Mouse (Mus musculus) kidney, embryonic 14.5 days (tissue): ENCODE measurements around the gene Tex21. TPM values are rescaled to one million over a fixed set of nuclear protein-coding genes. Genes with fewer than 3 reads are reported as not detected.
"Not testable (repeated sequence)": the region's sequence is repeated elsewhere in the genome, so short reads cannot be mapped to it uniquely, and the experiment has no call there.

Source experiments
- ATAC-seq: fragments of 200-750 bp; cut with Nextera tagmentation; 2 replicates; pipeline ENCODE4 v1.8.0; 2017; ENCODE audit warnings: moderate number of reproducible peaks, mild to moderate bottlenecking, moderate TSS enrichment, moderate library complexity; ENCODE audit not compliant: low FRiP score, low TSS enrichment
- H3K27ac ChIP-seq: fragments of 300-500 bp; sonication (generic); 2 replicates; pipeline ENCODE4 v1.5.1; 2014; ENCODE audit warnings: low read depth, mild to moderate bottlenecking, low read length, moderate library complexity, mixed read lengths
- H3K27me3 ChIP-seq: fragments of 300-500 bp; sonication (generic); 2 replicates; pipeline ENCODE4 v1.6.1; 2014; ENCODE audit warnings: mild to moderate bottlenecking, low read length; ENCODE audit not compliant: control insufficient read depth, insufficient read depth
- H3K36me3 ChIP-seq: fragments of 300-500 bp; sonication (generic); 2 replicates; pipeline ENCODE4 v1.6.1; 2014; ENCODE audit warnings: low read length, mixed read lengths; ENCODE audit not compliant: control insufficient read depth, insufficient read depth
- H3K4me1 ChIP-seq: fragments of 300-500 bp; sonication (generic); 2 replicates; pipeline ENCODE4 v1.6.1; 2014; ENCODE audit warnings: low read length, mixed read lengths; ENCODE audit not compliant: control insufficient read depth, insufficient read depth
- H3K4me2 ChIP-seq: fragments of 300-500 bp; sonication (generic); replicated peaks from 2 replicates; pipeline ENCODE4 v1.6.1; 2014; ENCODE audit warnings: low read depth, mild to moderate bottlenecking, low read length
- H3K4me3 ChIP-seq: fragments of 300-500 bp; sonication (generic); 2 replicates; pipeline ENCODE4 v1.5.1; 2014; ENCODE audit warnings: mild to moderate bottlenecking, low read length
- H3K9ac ChIP-seq: fragments of 300-500 bp; sonication (generic); 2 replicates; pipeline ENCODE4 v1.6.1; 2014; ENCODE audit warnings: low read depth, mild to moderate bottlenecking, low read length, moderate library complexity
- H3K9me3 ChIP-seq: fragments of 300-500 bp; sonication (generic); 2 replicates; pipeline ENCODE4 v1.6.1; 2016; ENCODE audit warnings: low read length; ENCODE audit not compliant: control insufficient read depth
- WGBS: fragments of 180-500 bp; shearing (Covaris S2); extraction: QIAGEN DNeasy Blood & Tissue Kit; methylation state at CpG from one replicate; pipeline ENCODE4 v1.1.7; 2014; 5-methylcytosine and 5-hydroxymethylcytosine counted together
- polyA plus RNA-seq: library from polyadenylated mRNA; unstranded; fragments of >200 nt; fragmentation: Nextera tagmentation; extraction: Ambion mirVana; gene quantifications from 2 replicates; pipeline ENCODE4 v1.2.1, GENCODE M21; 2014

The Tex21 gene
- polyA plus RNA-seq, 1 experiment from 2014 or later, result not detected

- Histone ChIP-seq H3K9me3 (no peaks in the 10 kb centered on the region), H3K36me3 (no peaks in the 10 kb centered on the region), H3K27ac (no peak overlapping the region), H3K4me1 (no peaks in the 10 kb centered on the region), H3K4me3 (no peak overlapping the region), H3K27me3 (no peaks in the 10 kb centered on the region), H3K9ac (no peak overlapping the region), H3K4me2 (no peak overlapping the region)
- ATAC-seq, result no peak
- 92% methylated on average over 6 of the region's 6 CpGs for WGBS
Measured at GRCm38 (mm10) chr12:76235253-76235652, 11.3 kb downstream of the Tex21 start.

- H3K9me3 ChIP-seq, result no peaks in the 10 kb centered on the region
- no peak overlapping the region for H3K4me2 ChIP-seq
- no peaks in the 10 kb centered on the region for H3K36me3 ChIP-seq
- no peak overlapping the region for H3K27ac ChIP-seq
- no peaks in the 10 kb centered on the region for H3K27me3 ChIP-seq
- no peak overlapping the region for H3K9ac ChIP-seq
- ATAC-seq, result no peak
- H3K4me1 ChIP-seq, result 0 out of 2 replicates have a peak, but pooled peaks cover 2% of the 10 kb centered on the region
- 76% methylated on average over 6 of the region's 6 CpGs for WGBS
- H3K4me3 ChIP-seq, result no peak overlapping the region
Measured at GRCm38 (mm10) chr12:76230644-76231043, 15.9 kb downstream of the Tex21 start.

- not testable (repeated sequence) for H3K27me3 ChIP-seq, ATAC-seq, H3K4me3 ChIP-seq, H3K4me1 ChIP-seq, H3K27ac ChIP-seq, H3K4me2 ChIP-seq, H3K36me3 ChIP-seq, H3K9me3 ChIP-seq, H3K9ac ChIP-seq
- 72% methylated on average over 2 of the region's 8 CpGs for WGBS
Measured at GRCm38 (mm10) chr12:76222104-76222503, 24.4 kb downstream of the Tex21 start.

- Histone ChIP-seq H3K36me3 (no peaks in the 10 kb centered on the region), H3K9ac (no peak overlapping the region), H3K4me3 (no peak overlapping the region), H3K4me2 (no peak overlapping the region), H3K9me3 (no peaks in the 10 kb centered on the region), H3K4me1 (no peaks in the 10 kb centered on the region), H3K27ac (no peak overlapping the region), H3K27me3 (no peaks in the 10 kb centered on the region)
- ATAC-seq, result no peak
- 79% methylated on average over 11 of the region's 11 CpGs for WGBS
Measured at GRCm38 (mm10) chr12:76216716-76217115, 29.8 kb downstream of the Tex21 start.

GRCm38 (mm10) chr12:76215121-76215520 lies 31.4 kb downstream of the Tex21 start:
- Histone ChIP-seq H3K27ac (no peak overlapping the region), H3K9ac (no peak overlapping the region), H3K36me3 (no peaks in the 10 kb centered on the region), H3K4me3 (no peak overlapping the region), H3K27me3 (no peaks in the 10 kb centered on the region), H3K9me3 (no peaks in the 10 kb centered on the region), H3K4me2 (no peak overlapping the region), H3K4me1 (no peaks in the 10 kb centered on the region)
- ATAC-seq, result no peak
- 26% methylated on average over 5 of the region's 5 CpGs for WGBS

GRCm38 (mm10) chr12:76209429-76209974 lies 37.0 kb downstream of the Tex21 start:
- no peaks in the 10 kb centered on the region for H3K9me3 ChIP-seq
- H3K27ac ChIP-seq, result no peak overlapping the region
- no peak for ATAC-seq
- no peak overlapping the region for H3K9ac ChIP-seq
- no peak overlapping the region for H3K4me2 ChIP-seq
- H3K4me1 ChIP-seq, result no peaks in the 10 kb centered on the region
- H3K36me3 ChIP-seq, result no peaks in the 10 kb centered on the region
- no peak overlapping the region for H3K4me3 ChIP-seq
- no peaks in the 10 kb centered on the region for H3K27me3 ChIP-seq
- WGBS, result 90% methylated on average over 5 of the region's 5 CpGs

GRCm38 (mm10) chr12:76200326-76200725 lies 46.2 kb downstream of the Tex21 start:
- Histone ChIP-seq H3K27me3 (no peaks in the 10 kb centered on the region), H3K4me3 (no peak overlapping the region), H3K27ac (no peak overlapping the region), H3K9ac (no peak overlapping the region), H3K9me3 (no peaks in the 10 kb centered on the region), H3K36me3 (no peaks in the 10 kb centered on the region), H3K4me2 (no peak overlapping the region), H3K4me1 (peaks cover 4% of the 10 kb centered on the region; the same call in 1 of the 2 replicates)
- no peak for ATAC-seq
- WGBS, result 78% methylated on average over 4 of the region's 4 CpGs

GRCm38 (mm10) chr12:76197071-76197470 lies 49.5 kb downstream of the Tex21 start:
- Histone ChIP-seq H3K27ac (no peak overlapping the region), H3K4me1 (peaks cover 4% of the 10 kb centered on the region; the same call in 1 of the 2 replicates), H3K27me3 (no peaks in the 10 kb centered on the region), H3K9me3 (no peaks in the 10 kb centered on the region), H3K9ac (no peak overlapping the region; the same call in 1 of the 2 replicates), H3K36me3 (no peaks in the 10 kb centered on the region), H3K4me2 (peak overlapping the region; percentile 87), H3K4me3 (peak overlapping the region; percentile 34; the same call in 1 of the 2 replicates)
- ATAC-seq, result no peak
- WGBS, result 48% methylated on average over 8 of the region's 8 CpGs

- peak overlapping the region; percentile 35; the same call in 1 of the 2 replicates for H3K9ac ChIP-seq
Measured at GRCm38 (mm10) chr12:76196709-76197054, 49.9 kb downstream of the Tex21 start.

More at GRCm38 (mm10) chr12:76196709-76197054, 49.9 kb downstream of the Tex21 start:
- peaks cover 4% of the 10 kb centered on the region; the same call in 1 of the 2 replicates for H3K4me1 ChIP-seq
- H3K4me2 ChIP-seq, result peak overlapping the region; percentile 87
- H3K27ac ChIP-seq, result no peak overlapping the region
- no peaks in the 10 kb centered on the region for H3K9me3 ChIP-seq
- H3K36me3 ChIP-seq, result no peaks in the 10 kb centered on the region
- H3K27me3 ChIP-seq, result no peaks in the 10 kb centered on the region
- ATAC-seq, result peak; percentile 45
- 8% methylated on average over 6 of the region's 6 CpGs for WGBS
- H3K4me3 ChIP-seq, result peak overlapping the region; percentile 34
